Mouse (Mus musculus): ENCODE data around the gene Lbhd1. TPM values are rescaled to one million over a fixed set of nuclear protein-coding genes. Genes with fewer than 3 reads are reported as not detected.

Gene Lbhd1
- total and polyA plus RNA-seq, 3 experiments = 15.5 to 123 (median 46.5) TPM

DNA sequence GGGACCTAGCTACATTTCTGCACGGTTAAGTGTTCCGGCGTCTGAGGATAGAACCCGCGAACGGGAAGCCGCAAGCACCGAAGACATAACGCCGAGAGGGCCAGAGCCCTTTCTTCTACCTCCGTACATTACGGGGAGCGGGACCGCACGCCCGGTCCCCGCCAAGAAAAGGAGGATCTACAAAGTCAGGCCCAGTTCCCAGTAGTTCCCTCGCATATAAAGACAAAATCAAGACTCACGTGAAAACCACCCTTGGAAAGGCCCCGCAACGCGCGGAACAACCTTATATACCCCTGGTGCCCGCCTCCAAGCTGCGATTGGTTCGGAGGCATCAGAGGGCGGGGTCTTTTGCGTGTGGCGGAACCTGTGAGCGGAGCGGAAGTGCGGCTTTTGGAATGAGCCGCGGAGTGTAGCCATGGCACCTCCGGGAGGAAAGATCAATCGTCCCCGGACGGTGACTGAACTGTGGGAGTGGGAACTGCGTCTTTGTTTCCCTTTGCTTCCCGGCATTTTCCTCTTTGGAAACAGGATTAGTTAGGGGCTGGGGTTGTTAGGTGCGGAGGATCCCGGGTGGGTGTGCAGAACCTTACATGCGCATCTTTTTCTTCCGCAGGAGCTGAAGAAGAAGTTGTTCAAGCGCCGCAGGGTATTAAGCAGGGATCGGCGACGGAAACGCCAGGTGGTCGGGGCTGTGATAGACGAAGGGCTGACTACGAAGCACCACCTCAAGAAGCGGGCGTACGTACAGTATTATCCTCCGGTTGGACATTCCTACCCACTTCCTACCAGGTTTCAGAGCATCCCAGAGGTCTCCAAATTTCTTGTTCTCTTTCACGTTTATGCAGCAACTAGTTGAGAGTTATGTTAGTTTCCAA, 5.2 kb downstream of the Lbhd1 start, which contains the start of the genes 1810009A15Rik and Gm49416 (continued):
- TF ChIP-seq SIN3A (IDR thresholded peaks at IDR 0.05; ENCODE audit: low read length) = peak; percentile 85; the same call in 1 of the 2 replicates
- TF ChIP-seq ETS1 (IDR thresholded peaks at IDR 0.05; ENCODE audit: low read depth, low read length) = no peak
- TF ChIP-seq GATA1 (IDR thresholded peaks at IDR 0.05; ENCODE audit: low read depth, low read length) = no peak
- TF ChIP-seq MYC (IDR thresholded peaks at IDR 0.05; ENCODE audit: low read depth, low read length) = peak; percentile 58
- no peak for TF ChIP-seq CHD1 (IDR thresholded peaks at IDR 0.05; ENCODE audit: low read depth, low read length)
- no peak for TF ChIP-seq RAD21 (IDR thresholded peaks at IDR 0.05; ENCODE audit: low read depth, low read length)
- no peak for TF ChIP-seq UBTF (IDR thresholded peaks at IDR 0.05; ENCODE audit: borderline replicate concordance, insufficient read depth, low read depth, low read length)
- TF ChIP-seq MAX (IDR thresholded peaks at IDR 0.05; ENCODE audit: low read length) = peak; percentile 66; the same call in 1 of the 2 replicates
- no peak for TF ChIP-seq SMC3 (IDR thresholded peaks at IDR 0.05; ENCODE audit: low read depth, low read length)
- TF ChIP-seq JUND (IDR thresholded peaks at IDR 0.05; ENCODE audit: low read depth, low read length) = no peak
- TF ChIP-seq ZNF384 (IDR thresholded peaks at IDR 0.05; ENCODE audit: low read depth, low read length) = no peak
- peak; percentile 69; the same call in 1 of the 2 replicates for TF ChIP-seq POLR2AphosphoS2 (IDR thresholded peaks at IDR 0.05; ENCODE audit: low read length)

DNA sequence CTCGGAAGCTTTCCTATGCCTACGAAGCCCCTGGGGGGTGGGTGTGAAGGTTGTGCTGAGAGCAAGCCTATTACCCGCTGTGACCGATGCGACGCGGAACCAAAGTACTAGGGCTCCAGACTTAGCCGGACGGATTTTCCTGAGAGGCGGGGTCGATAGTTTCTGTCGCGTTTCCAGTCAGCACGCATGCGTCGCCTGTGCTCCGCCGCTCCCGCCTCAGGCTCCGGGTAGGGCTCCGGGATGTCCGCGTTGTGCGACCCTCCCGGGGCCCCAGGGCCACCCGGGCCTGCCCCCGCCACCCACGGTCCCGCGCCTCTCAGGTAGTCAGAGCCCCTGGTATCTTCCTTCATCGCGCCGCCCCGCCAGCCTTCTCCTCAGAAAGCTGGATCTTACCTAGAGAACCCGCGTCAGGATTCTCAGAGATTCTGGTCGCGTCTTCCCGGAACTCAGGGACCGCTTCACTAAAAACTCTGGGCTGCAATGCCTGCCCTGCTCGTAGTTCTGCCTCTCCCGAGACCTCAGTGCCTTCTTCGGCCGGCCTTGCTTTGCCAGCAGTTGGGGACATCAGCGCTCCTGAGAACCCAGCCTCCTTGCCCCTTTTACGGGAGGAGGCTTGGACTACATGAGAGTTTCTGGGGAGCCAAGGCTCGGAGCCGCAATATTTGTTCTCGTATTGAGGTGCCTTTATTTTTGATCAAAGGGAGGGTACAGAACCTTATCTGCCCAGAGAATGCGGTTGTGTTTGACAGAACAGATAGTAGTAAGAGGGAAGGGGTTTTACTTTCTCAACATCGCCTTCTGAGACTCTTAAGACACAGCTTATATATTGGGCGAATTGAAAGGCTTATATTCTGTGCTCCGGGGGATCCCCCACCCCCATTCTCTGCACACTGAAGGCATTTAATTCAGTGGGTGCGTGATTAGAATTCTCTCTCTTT, 9.6 kb downstream of the Lbhd1 start, which contains the start of gene Ints5:
Gene Ints5, plus strand, starts transcription at position 177 of the 938 bp plus-strand sequence.
- DNase-seq (ENCODE audit: low read depth, low spot score) = peak; percentile 95
- H3K27ac ChIP-seq (ENCODE audit: control insufficient read depth, low read depth, low read length) = peak within 1 kb of the TSS; percentile 91
- peak within 1 kb of the TSS; percentile 89 for H3K9ac ChIP-seq (ENCODE audit: control insufficient read depth, low read depth, low read length, poor library complexity, severe bottlenecking)
- H3K9me3 ChIP-seq (replicated peaks; ENCODE audit: insufficient read depth, low read length) = no peaks in the 10 kb centered on the region
- peak within 1 kb of the TSS; percentile 75 to 76 for H3K4me3 ChIP-seq (ENCODE audit: control insufficient read depth in 1 of 2, insufficient read depth in 1 of 2, low read depth in 2 of 2, low read length in 2 of 2)
- H3K79me2 ChIP-seq (ENCODE audit: control insufficient read depth, insufficient read depth, low read length, poor library complexity) = peaks cover 56% of the 10 kb centered on the region
- H3K4me1 ChIP-seq (ENCODE audit: control insufficient read depth in 1 of 2, insufficient read depth in 2 of 2, low read length in 2 of 2) = peaks cover 4 to 20% of the 10 kb centered on the region in 2 experiments; a peak in 3 of 4 replicates
- peaks cover 0 to 38% of the 10 kb centered on the region in 2 experiments; a peak in 2 of 4 replicates for H3K36me3 ChIP-seq (ENCODE audit: control insufficient read depth in 1 of 2, insufficient read depth in 2 of 2, low read length in 2 of 2)
- no peaks in the 10 kb centered on the region for H3K27me3 ChIP-seq (ENCODE audit: control insufficient read depth in 1 of 2, insufficient read depth in 2 of 2, low read length in 2 of 2)
- TF ChIP-seq RAD21 (IDR thresholded peaks at IDR 0.05; ENCODE audit: low read depth, low read length) (no peak), TAL1 (IDR thresholded peaks at IDR 0.05; ENCODE audit: low read length) (no peak), ZMIZ1 (IDR thresholded peaks at IDR 0.05; ENCODE audit: low read depth, low read length) (peak; percentile 57), CHD1 (IDR thresholded peaks at IDR 0.05; ENCODE audit: low read depth, low read length) (no peak), GATA1 (IDR thresholded peaks at IDR 0.05; ENCODE audit: low read depth, low read length) (peak; percentile 85), MYC (IDR thresholded peaks at IDR 0.05; ENCODE audit: low read depth, low read length) (peak; percentile 91), SMC3 (IDR thresholded peaks at IDR 0.05; ENCODE audit: low read depth, low read length) (no peak), GABPA (IDR thresholded peaks at IDR 0.05; ENCODE audit: low read depth, low read length) (no peak), MEF2A (IDR thresholded peaks at IDR 0.05; ENCODE audit: extremely low read depth, insufficient replicate concordance, low read depth, low read length, poor library complexity, severe bottlenecking) (no peak), KAT2A (conservative IDR thresholded peaks at IDR 0.05; ENCODE audit: low read depth, low read length) (no peak; the same call in 1 of the 2 replicates), ZNF384 (IDR thresholded peaks at IDR 0.05; ENCODE audit: low read depth, low read length) (no peak), ETS1 (IDR thresholded peaks at IDR 0.05; ENCODE audit: low read depth, low read length) (peak; percentile 35), HCFC1 (IDR thresholded peaks at IDR 0.05; ENCODE audit: low read depth, low read length) (peak; percentile 92), MAX (IDR thresholded peaks at IDR 0.05; ENCODE audit: low read length) (peak; percentile 80), MAFK (IDR thresholded peaks at IDR 0.05; ENCODE audit: borderline replicate concordance, low read depth, low read length) (no peak), TCF12 (IDR thresholded peaks at IDR 0.05; ENCODE audit: low read depth, low read length) (peak; percentile 83), ELF1 (IDR thresholded peaks at IDR 0.05; ENCODE audit: low read depth, low read length) (peak; percentile 43; the same call in 1 of the 2 replicates), JUND (IDR thresholded peaks at IDR 0.05; ENCODE audit: low read depth, low read length) (no peak), ZKSCAN1 (IDR thresholded peaks at IDR 0.05; ENCODE audit: low read depth, low read length) (no peak), MXI1 (IDR thresholded peaks at IDR 0.05; ENCODE audit: low read depth, low read length) (no peak; the same call in 1 of the 2 replicates), BHLHE40 (IDR thresholded peaks at IDR 0.05; ENCODE audit: borderline replicate concordance, low read depth, low read length) (no peak), MAZ (IDR thresholded peaks at IDR 0.05; ENCODE audit: low read depth, low read length) (peak; percentile 73; the same call in 1 of the 2 replicates), POLR2A (IDR thresholded peaks at IDR 0.05; ENCODE audit: control insufficient read depth in 1 of 2, insufficient read depth in 1 of 2, low read depth in 1 of 2, low read length in 2 of 2, poor library complexity in 1 of 2) (peak; percentile 91 to 95), ZC3H11A (IDR thresholded peaks at IDR 0.05; ENCODE audit: low read depth, low read length) (no peak), EP300 (IDR thresholded peaks at IDR 0.05; ENCODE audit: low read depth in 1 of 2, low read length in 2 of 2) (peak in 1 of 2 experiments; percentile 46; a peak in 1 of 4 replicates)
